Mouse (Mus musculus): ENCODE results near the gene Snrk.
A peak's percentile ranks its signal among the peaks of the same experiment; 100 is the strongest.
"Not testable (repeated sequence)": the region's sequence is repeated elsewhere in the genome, so short reads cannot be mapped to it uniquely, and the experiment has no call there.

The Snrk gene

DNA sequence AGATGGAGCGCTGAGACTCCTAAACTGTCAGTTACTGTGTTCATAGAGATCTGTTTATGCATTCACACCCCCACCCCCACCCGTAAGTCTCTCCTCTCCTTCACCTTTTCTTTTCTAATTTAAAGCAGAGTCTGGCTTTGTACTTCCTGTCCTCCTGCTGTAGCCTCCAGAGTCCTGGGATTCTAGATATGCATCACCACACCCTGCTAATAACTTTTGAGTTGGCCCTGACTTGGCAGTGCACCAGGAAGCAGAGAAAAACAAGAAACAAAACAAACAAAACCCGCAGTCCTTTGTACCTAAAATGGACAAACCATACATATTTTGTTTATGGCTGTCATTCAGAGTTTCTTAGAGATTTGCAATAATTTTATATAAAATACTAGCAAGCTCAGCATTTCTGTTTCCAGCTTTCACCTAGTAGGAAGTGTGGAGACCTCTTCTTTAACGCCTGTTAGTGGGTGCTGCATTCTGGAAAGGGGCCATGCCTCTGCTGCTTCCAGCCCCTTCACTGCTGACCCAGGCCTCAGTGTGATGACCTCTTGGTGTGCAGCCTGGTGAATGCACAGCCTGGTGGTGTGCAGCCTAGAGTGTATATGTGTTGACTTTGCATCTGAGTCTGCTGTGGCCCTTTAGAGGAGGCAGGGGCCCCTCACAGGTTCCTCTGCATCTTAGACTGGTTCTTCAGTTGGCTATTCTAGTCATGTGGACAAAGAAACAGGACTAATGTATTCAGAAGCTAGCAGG, 29.2 kb downstream of the Snrk start:
- peak; percentile 56 for DNase-seq

DNA sequence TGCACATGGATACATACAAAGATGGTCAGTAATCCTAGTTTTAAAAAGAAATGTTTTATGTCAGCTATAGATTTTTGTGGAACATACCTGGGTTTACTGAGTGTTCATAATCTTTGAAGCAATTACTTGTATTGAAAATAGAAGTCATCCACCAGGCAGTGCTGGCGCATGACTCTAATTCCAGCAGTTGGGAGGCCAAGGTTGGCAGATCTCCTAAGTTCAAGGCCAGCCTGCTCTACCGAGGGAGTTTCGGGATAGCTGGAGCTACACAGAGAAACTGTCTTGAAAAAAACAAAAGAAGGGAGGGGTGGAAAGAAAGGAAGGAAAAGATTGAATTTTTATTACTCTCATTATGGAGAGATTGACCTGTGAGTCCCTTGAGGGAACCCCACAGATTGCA, 31.3 kb downstream of the Snrk start:
- no peak for DNase-seq

DNA sequence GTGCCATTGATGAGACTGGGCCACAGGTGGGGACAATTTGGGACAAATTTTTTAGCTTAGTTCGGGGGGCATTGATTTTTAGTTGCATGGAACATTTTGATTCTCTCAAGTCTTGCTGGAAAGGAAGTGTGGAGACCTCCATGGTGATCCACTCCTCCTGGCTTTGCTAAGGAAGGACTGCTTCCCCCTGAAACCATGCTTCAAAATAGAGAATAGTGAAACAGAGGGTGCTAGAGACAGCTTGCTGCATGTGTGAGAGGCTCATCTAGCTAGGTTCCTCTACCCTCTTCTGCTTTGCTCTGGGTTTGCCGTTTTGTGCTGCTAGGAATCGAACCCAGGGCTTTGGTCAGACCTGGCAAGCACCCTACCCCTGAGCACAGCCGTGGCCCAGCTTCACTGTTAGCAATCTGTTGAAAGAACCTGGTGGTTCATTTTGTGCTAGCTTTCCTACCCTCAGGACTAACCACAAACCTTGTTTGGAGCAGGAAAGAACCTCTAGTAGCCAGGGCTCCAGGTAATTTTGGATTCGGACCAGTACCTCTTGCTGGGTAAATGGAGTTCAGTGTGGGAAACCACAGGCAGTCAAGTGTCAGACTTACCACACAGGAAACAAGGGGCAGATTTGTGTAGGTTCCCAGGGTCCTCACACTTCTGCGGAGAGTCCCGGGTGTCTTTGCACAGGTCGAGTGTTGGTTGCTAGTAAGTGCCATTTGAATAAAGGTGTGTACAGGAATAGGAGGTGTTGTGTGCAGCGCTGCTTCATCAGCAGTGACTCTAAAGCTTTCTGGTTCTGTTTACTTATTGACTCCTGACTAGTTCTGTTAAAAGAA, 33.1 kb downstream of the Snrk start:
- peak; percentile 62 for DNase-seq

DNA sequence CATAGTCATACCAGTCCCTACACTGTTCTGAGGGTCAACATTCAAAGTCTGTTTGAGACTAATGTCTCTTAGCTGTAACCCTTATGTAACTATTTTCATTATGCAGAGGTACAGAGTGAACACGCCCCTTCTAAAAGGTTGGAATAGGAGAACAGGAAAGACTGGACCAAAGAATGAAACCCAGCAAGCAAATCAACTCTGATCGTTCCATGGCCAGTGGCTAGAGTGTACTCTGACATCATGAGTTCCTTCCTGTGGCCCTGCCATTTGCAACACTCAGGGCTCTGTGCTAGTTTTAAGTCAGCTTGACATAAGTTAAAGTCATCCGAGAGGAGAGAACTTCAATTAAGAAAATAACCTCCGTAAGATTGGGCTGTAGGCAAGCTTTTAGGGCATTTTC, 35.0 kb downstream of the Snrk start:
- peak; percentile 38 for DNase-seq

DNA sequence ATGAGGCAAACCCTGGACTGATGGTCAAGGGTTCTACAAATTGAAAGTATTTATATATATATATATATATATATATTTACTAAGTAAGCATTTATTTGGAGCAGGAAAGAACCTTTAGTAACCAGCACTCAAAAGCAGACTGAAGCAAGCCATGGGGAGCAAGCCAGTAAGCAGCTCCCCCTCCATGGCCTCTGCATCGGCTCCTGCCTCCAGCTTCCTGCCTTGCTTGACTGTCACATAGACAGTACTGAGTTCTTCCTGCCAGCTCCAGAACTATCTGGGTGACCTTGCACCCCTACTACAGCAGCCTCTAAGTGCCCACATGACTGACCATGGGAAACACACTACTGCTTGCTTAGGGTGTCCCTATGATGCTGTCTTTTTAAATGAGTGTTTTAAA, 35.4 kb downstream of the Snrk start:
- DNase-seq: no peak

DNA sequence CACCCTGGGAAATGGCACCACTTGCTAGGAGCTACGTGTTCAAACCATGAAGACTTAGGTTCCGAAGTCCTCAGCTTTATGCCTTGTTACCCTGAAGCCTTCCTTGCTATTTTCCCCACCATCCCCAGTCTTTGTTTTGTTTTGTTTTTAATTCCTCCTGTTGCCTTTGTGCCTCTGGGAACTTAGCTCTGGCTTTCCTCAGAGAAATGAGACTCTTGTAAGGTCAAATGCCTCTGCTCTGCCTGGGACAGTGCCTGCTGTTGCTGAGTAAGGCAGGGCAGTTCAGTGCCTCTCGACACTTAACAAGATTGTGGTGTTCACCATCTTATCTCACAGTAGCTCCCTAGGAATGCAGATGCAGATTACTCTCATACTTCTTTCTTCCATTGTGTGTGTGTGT, 36.4 kb downstream of the Snrk start:
- no peak for DNase-seq

DNA sequence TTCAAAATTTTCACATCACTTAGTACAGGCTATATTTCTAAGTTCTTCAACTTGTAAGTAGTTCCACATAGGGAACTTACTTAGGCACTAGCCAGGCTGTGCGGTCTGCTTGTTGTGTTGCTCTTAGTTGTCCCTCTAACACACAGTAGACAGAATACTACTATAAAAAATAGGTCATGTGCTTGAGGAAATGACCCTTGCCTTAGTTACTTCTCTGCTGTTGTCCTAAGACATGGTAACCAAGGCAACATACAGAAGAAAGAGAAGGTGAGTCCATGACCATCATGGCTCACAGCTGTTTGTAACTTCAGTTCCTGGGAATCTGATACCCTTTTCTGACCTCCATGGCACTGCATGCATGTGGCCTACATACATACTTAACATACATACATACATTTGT, 38.1 kb downstream of the Snrk start:
- DNase-seq: no peak

DNA sequence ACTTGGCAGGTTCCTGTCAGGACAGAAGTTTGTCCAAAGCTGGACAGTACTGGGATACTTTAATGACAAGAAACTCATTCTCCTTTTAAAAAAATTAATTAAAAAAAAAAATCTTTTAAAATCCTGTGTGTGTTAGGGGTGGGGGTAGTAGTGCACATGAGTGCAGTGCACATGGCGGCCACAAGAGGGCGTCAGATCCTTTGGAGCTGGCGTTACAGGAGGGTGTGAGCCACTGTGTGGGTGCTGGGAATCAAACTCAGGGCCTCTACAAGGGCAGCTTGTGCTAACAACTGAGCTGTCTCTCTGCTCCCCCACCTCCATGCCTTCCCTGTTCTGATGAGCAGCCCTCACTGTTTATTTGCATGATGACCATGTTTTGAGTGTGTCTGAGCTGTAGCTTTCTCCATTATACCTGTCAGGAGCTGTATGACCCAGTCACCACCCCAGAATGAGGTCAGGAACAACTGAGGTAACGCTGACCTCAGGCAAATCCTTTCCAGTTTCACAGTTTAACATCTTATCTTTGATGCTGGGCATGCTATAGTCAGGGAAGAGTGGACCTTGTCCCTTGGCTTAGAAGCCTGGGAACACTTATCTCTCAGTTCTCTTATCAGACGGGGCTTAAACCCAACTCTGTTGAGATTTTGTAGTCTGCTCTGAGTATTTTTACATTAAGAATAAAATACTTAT, 39.5 kb downstream of the Snrk start:
- DNase-seq: no peak

DNA sequence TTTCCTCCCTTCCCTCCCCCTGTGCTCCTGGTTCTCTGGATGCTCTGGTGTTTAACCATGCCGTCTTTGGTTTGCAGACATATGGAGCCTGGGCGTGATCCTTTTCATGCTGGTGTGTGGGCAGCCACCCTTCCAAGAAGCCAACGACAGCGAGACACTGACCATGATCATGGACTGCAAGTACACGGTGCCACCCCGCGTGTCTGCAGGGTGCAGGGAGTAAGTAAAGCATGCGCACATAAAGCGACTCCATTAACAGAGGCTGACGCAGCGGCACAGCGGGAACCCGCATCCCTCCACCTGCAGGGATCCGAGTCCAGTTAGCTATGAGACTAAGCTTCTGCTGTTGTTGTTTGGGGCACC, 40.0 kb downstream of the Snrk start:
- DNase-seq: no peak

DNA sequence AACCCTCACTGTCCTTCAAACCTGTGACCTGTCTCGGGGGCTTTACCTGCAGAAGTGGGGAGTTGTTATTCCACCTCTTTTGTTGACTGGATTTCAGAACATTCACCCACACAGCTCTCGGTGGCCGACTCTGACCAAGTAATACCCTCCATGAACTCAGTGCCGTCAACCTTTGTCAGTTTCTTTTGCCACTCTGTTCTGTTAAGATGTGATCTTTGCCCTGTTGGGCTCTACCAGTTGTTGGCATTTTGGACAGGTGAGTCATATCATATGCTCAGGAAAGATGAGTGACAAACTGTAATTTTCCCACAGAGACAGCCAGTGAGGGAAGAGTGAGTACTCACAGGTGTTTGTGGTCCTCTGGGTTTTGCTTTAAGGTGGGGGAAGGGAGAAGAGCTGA, 47.5 kb downstream of the Snrk start:
- DNase-seq: no peak

DNA sequence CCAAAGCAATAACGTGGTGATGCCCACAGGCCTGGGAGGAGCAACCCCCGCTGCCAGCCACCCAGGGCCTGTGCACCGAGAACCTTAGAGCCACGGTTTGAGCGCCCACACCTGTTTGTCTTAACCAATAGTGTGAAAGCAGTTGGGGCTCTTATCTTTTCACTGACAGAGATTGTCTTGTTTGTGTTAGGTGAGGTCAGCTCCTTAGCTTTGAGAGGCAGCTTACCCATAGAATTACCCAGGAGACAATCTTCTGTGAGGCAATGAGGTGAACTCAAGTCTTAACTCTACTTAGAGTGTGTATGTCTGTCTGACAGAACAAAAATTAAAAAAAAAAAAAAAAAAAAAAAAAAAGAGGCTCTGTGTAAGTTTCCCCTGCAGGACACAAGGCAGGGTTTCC, 50.7 kb downstream of the Snrk start:
- not testable (repeated sequence) for DNase-seq

DNA sequence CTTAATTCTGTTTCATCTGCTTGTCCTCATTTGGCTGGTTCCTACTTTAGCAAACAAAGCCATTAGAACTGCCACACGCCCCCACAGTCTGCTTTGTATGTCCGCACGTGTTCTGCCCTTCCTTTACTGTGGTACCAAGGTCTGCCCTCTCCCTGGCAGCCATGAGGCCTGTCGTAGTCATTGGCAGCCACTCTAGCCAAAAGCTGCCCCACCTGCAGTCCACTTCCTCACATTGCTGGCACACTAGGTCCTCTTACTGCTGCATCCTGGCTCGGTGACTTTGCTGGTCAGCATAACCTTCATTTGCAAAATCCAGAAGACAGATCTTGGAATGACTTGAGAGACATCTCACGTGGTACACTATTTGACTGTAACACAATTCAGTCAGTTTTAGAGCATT, 52.8 kb downstream of the Snrk start:
- DNase-seq: peak; percentile 29

DNA sequence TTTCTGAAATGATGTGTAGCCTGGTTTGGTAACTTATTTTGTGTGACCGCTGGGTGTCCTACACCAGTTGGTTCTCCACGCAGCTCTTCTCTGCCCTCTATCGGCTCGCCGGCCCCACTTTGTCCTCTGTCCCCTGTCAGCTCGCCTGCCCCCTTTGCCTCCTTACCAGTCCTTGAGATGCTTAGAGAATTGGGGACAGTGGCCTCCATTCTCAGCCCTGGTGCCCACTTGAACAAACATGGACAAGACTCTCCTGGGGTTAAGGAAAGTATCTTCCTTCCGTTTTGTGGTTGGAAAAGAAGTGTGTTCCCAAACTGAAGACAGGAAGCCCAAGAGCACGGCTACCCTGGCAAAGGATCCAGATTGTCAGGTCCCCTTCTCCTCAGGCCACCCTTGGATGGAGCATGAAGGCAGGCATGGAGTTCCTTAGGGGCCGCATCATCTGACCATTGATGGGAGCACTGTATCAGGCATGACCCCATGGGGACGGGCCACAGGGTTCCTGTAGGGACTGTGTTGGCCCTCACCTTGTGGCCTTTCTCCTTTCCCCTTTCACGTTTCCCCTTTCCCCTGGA, 55.6 kb downstream of the Snrk start:
- DNase-seq: no peak

DNA sequence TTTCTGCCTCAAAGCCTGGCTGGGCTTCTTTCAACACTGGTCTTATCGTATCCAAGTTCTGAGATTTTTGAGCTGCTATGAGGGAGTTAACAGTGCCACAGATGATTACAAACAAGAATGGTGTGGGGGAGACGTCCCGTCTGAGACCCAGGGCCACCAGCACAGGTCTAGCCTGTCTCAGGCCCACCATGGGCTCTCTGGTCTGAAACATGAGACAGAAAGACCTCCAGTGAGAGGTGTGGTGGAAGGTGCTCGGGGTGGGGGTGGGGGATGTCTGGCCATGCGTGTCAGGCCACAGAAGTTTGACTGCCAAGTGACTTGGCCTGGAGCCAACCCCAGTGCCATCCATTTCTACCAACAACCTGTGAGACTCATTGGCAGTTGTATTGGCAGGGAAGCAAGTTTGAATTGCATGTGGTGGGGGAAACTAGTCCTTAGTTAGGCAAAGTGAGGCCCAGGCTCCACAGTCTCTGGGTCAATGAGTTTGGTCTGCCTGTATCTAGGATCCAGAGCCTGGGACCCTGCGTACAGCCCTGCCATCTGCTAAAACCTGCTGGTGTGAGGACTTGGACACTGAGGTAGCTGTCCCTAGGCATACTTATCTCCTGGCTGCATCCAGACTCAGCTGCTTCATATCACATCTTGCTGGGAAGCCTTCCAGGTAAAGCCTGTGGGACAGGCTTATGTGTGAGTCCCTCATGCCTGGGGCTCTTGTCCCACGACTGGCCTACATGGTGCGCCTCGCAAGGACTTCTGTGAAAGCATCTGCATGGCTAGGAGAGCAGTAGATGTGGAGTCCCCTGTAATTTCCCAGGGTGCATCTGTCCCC, 56.6 kb downstream of the Snrk start:
- no peak for DNase-seq

DNA sequence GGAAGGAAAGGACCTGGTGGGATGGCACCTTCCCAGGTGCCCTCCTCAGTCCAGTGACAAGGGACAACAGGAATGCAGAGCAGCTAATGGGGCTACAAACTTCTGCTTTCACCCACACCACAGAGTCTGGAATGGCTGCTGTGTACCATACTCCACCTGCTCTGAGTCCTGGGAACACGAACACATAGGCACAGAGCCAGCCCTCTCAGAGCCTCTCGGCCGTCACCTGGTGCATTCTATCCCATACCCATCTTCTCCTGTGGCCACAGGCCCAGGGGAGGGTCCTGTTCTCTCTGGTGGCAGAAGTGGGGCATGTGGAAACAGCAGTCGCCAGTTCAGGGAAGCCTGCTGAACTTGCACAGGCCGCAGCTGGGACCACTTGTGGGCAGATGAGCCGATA, 57.7 kb downstream of the Snrk start:
- no peak for DNase-seq

DNA sequence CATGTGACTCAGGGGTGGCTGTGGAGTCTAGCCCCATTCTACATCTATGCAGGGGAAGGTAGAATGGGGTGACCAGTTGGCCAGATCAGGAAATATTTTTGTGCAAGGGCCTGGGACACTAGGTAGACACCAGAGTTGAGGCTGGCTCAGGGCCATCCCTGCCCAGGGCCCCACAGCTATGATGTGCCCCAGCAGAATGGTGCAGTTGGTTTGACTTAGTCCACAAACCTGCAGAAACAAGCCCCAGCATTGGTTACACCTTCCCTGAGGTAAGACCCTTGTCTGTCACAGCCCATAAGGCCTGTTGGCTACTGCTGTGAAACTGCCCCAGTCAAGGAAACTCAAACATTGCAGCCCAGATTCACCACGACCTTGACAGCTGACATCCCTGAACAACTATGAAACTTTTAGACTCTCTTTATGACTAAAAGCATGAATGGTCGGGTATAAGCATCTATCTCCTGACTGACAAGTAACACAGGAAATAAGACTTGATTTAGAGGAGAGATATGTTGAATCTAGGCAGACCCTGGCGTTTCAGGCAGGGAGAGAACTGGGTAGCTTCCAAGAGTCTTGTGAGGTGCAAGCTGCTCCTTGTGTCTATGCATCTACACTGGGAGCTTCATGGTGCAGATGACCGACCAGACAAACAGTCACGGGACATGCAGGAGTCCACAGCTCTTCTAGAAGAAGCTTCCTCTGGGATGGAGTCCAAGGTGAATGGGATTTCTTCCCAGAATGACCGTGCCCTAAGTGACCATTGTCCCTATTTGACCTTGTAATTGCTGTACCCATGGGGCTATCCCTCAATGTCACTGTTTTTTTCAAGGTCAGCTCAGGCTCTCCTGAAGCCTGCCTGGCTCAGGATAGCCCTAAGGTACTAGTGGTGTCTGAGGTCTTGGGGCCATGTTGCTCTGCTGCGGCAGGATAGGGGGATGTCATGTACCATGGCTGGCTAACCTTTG, 60.5 kb downstream of the Snrk start:
- DNase-seq: peak; percentile 38

DNA sequence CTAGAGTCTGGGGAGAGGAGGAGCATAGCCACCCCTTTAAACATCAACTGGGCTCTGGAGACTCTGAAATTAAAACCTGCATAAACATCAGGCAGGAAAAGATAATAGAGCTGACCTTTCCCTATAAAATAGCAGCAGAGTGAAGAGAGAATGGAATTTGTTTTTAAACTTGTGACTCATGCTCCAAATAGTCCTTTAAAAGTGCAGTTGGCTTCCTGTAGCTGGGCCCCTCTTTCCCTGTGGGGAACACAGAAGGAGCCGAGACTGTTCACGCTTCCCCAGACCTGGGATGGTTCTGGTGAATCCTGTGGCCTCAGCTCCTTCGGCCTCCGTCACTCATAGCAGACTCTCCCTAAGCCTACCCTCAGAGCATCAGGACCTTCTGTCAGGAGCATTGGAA, 61.4 kb downstream of the Snrk start:
- DNase-seq: no peak

DNA sequence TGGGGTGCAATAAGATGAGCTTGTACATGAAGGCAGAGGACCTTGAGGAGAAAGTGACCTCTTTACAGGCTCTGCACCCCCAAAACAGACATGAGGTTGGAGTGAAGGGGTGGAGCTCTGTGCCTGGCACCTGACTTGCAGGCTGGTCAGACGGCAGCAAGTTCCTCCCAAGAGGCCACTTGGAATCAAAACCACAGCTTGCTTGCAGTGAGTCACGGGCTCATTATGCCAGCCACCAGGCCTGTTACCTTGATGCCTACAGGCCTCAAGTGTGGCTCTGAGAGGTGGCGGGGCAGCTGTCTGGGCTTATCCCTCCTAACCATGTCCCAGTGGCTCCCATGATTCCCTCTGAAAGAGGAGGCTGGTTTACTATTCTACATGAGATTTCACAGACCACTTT, 63.0 kb downstream of the Snrk start:
- DNase-seq: peak; percentile 69

DNA sequence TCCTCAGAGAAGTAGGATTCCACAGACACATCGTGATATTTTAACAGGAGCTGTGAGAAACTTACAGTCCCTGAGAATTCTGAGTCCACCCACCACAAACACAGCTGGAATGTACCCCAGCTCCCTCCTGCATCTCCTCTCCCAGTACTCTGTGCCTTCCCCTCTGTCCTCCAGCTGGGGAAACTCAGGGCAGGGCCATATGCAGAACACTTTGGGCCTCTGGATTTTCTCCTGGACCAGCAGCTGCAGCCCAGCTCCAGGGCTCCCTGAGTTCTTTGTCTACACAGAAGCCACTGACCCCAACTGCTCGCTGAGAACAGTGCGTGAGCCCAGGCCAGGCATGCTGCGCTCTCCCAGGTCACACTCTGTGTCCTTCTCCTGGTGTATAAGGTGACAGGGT, 66.0 kb downstream of the Snrk start:
- DNase-seq: no peak

DNA sequence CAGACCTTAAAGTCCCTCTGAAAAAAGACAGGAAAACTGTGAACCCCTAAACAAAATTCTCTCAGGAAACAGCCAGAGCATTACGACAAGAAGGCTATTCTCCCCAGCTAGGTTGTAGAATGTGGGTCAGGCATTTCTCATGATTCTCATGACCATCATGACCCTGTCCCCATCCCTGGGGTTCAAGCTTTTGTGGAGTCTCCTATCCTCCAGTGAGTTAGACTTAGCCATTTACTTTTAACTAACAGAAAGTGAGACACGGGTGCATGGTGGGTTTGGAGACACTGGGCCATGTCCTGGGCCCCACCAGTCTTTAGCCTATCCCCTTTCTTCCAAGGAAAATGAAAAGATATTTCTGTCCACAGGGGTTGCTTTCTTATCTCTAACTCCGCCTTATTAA, 67.3 kb downstream of the Snrk start:
- no peak for DNase-seq

DNA sequence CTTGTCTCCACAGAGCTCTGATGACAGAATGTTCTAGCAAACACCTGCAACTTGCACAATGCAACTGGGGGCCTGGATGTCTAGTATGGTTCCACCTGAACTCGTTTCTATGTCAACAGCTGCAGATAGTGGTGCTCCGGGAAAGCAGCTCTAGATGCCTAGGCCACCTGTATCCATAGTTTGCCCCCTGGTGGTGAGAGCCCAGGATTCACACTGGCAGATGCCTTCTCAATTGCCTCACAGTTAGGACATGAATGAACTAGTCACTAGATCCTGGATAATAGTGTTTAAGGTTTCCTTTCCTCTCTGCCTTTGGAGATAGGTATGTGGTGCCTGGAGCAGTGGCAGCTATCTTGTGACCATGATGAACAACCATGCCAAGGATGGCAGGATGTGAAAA, 68.0 kb downstream of the Snrk start:
- DNase-seq: peak; percentile 96

All from lung, postnatal 36 days (tissue).